Mouse (Mus musculus): ENCODE results near the gene Sec62. TPM values are rescaled to one million over a fixed set of nuclear protein-coding genes. Genes with fewer than 3 reads are reported as not detected.
A peak's percentile ranks its signal among the peaks of the same experiment; 100 is the strongest.

The Sec62 gene
- polyA plus RNA-seq (2015; fragmentation: Nextera tagmentation; extraction: Ambion mirVana): 54.3 and 60.4 TPM in 2 replicates

GRCm38 (mm10) chr3:30792737-30793402 is at the start of gene Sec62:
Gene Sec62, plus strand, starts transcription at chr3:30792875.
- Histone ChIP-seq H3K4me3 (peak within 1 kb of the TSS; percentile 99), H3K9me3 (no peaks in the 10 kb centered on the region), H3K27ac (replicated peaks) (peak within 1 kb of the TSS; percentile 94), H3K9ac (peak within 1 kb of the TSS; percentile 99), H3K4me2 (peak within 1 kb of the TSS; percentile 79), H3K27me3 (replicated peaks) (no peaks in the 10 kb centered on the region), H3K4me1 (peaks cover 19% of the 10 kb centered on the region), H3K36me3 (no peaks in the 10 kb centered on the region)
- ATAC-seq (ENCODE audit: extremely low read depth, insufficient number of reproducible peaks, low FRiP score, low TSS enrichment): peak; percentile 89
- under 1% methylated on average over 62 of the region's 62 CpGs for WGBS

- WGBS: 82% methylated on average over 7 of the region's 7 CpGs
- ATAC-seq (ENCODE audit: extremely low read depth, insufficient number of reproducible peaks, low FRiP score, low TSS enrichment): no peak
- H3K27me3 ChIP-seq (replicated peaks): no peaks in the 10 kb centered on the region
- H3K9ac ChIP-seq: no peak overlapping the region
- H3K4me3 ChIP-seq: no peak overlapping the region
- no peak overlapping the region for H3K27ac ChIP-seq (replicated peaks)
- peaks cover 5% of the 10 kb centered on the region; the same call in 1 of the 2 replicates for H3K9me3 ChIP-seq
- H3K4me2 ChIP-seq: no peak overlapping the region
- no peaks in the 10 kb centered on the region for H3K36me3 ChIP-seq
- H3K4me1 ChIP-seq: peaks cover 4% of the 10 kb centered on the region; the same call in 1 of the 2 replicates
Observed at GRCm38 (mm10) chr3:30742891-30743290, 49.8 kb upstream of the Sec62 start.

- no peaks in the 10 kb centered on the region for H3K27me3 ChIP-seq (replicated peaks)
- no peak within 1 kb of the TSS for H3K9ac ChIP-seq
- no peak within 1 kb of the TSS for H3K27ac ChIP-seq (replicated peaks)
- H3K4me2 ChIP-seq: no peak within 1 kb of the TSS
- ATAC-seq (ENCODE audit: extremely low read depth, insufficient number of reproducible peaks, low FRiP score, low TSS enrichment): no peak
- peaks cover 5% of the 10 kb centered on the region; the same call in 1 of the 2 replicates for H3K9me3 ChIP-seq
- no peak within 1 kb of the TSS for H3K4me3 ChIP-seq
- H3K4me1 ChIP-seq: peaks cover 2% of the 10 kb centered on the region; the same call in 1 of the 2 replicates
- 75% methylated on average over 7 of the region's 7 CpGs for WGBS
- H3K36me3 ChIP-seq: no peaks in the 10 kb centered on the region
Observed at GRCm38 (mm10) chr3:30746006-30746405, 46.7 kb upstream of the Sec62 start, which contains the start of gene Samd7. Gene Samd7, plus strand, starts transcription at chr3:30746293.

DNA sequence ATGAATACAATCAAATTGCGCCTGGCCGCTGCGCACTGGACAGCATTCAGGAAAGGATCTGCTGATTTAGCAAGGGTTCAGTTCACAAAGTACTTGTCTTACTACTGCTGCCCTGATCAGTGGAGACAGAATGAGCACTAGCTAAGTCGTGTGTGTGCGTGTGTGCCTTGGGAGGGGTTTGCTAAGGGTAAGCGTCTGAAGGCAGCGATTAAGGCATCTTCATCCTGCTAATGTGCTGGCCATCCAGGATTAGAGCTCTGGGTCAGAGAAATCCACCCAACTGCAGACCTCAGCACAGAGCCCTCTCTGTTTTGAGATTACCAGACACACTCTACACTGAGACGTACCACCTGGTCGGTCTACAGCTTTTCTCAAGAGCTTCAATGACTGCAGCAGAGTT is 44.4 kb upstream of the Sec62 start:
- WGBS: 75% methylated on average over 9 of the region's 9 CpGs
- H3K27me3 ChIP-seq (replicated peaks): no peaks in the 10 kb centered on the region
- H3K9ac ChIP-seq: no peak overlapping the region
- H3K9me3 ChIP-seq: peaks cover 5% of the 10 kb centered on the region; the same call in 1 of the 2 replicates
- no peak overlapping the region for H3K4me2 ChIP-seq
- no peaks in the 10 kb centered on the region for H3K36me3 ChIP-seq
- H3K4me3 ChIP-seq: no peak overlapping the region
- H3K27ac ChIP-seq (replicated peaks): no peak overlapping the region
- ATAC-seq (ENCODE audit: extremely low read depth, insufficient number of reproducible peaks, low FRiP score, low TSS enrichment): no peak
- H3K4me1 ChIP-seq: no peaks in the 10 kb centered on the region

DNA sequence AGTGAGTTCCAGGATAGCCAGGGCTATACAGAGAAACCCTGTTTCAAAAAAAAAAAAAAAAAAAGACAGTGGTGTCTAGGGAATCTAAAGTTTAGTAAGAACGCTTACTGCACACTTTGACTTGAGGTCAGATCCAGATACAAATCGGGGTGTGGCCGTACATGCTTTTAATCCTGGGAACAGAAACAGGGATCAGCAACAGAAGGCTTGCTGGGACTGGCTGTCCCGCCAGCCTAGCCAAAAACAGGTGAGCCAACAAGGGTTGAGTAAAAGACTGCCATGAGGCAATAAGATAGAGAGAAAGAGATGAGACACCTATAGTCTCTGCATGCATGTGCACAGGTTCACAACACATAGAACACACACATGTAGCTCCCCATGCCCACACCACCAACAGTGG is 38.0 kb upstream of the Sec62 start:
- no peaks in the 10 kb centered on the region for H3K4me1 ChIP-seq
- no peaks in the 10 kb centered on the region for H3K9me3 ChIP-seq
- no peak overlapping the region for H3K4me2 ChIP-seq
- H3K9ac ChIP-seq: no peak overlapping the region
- ATAC-seq (ENCODE audit: extremely low read depth, insufficient number of reproducible peaks, low FRiP score, low TSS enrichment): no peak
- H3K27me3 ChIP-seq (replicated peaks): no peaks in the 10 kb centered on the region
- H3K36me3 ChIP-seq: no peaks in the 10 kb centered on the region
- H3K4me3 ChIP-seq: no peak overlapping the region
- no peak overlapping the region for H3K27ac ChIP-seq (replicated peaks)
- 89% methylated on average over 4 of the region's 4 CpGs for WGBS

- H3K27me3 ChIP-seq (replicated peaks): no peaks in the 10 kb centered on the region
- no peak for ATAC-seq (ENCODE audit: extremely low read depth, insufficient number of reproducible peaks, low FRiP score, low TSS enrichment)
- no peak overlapping the region for H3K4me3 ChIP-seq
- H3K9ac ChIP-seq: no peak overlapping the region
- 69% methylated on average over 4 of the region's 4 CpGs for WGBS
- peak overlapping the region; percentile 73; the same call in 1 of the 2 replicates for H3K27ac ChIP-seq (replicated peaks)
- H3K4me1 ChIP-seq: peaks cover 18% of the 10 kb centered on the region
- H3K4me2 ChIP-seq: peak overlapping the region; percentile 39; the same call in 1 of the 2 replicates
- no peaks in the 10 kb centered on the region for H3K9me3 ChIP-seq
- no peaks in the 10 kb centered on the region for H3K36me3 ChIP-seq
Observed at GRCm38 (mm10) chr3:30764877-30765276, 27.8 kb upstream of the Sec62 start.

DNA sequence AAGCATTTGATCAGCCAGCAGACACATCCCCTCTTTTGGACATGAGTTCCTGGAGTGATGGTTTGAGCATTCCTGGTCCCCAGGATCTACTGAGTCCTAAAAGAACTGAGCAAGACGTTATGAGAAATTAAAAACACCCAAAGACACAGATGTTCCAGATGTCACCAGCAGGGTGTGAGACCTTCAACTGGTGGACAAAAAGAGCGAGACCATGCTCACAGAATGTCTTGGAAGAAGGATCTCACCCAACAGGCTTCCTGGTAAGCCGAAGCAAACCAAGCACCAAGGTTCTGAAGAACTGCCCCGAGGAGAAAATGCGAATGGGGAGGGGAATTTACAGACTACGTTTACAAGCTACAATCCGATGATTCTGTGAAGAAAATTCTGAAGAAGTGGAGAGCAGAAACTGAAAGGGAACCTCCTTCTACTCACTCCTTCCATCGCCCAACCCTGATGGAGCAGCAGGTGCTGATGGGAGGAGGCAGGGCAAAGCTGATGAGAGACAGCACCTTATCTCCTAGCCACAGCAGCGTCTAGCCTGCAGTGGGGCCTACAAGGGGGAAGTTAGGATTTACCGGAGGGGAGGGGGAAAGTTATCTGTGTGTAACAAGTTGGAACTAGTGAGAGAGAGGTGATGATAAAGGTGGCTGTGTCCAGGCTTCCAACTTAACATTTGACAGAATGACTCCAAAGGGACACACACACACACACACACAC is 27.2 kb upstream of the Sec62 start:
- peaks cover 18% of the 10 kb centered on the region for H3K4me1 ChIP-seq
- peak; percentile 89 for ATAC-seq (ENCODE audit: extremely low read depth, insufficient number of reproducible peaks, low FRiP score, low TSS enrichment)
- no peaks in the 10 kb centered on the region for H3K9me3 ChIP-seq
- 42% methylated on average over 10 of the region's 10 CpGs for WGBS
- H3K36me3 ChIP-seq: no peaks in the 10 kb centered on the region
- H3K27me3 ChIP-seq (replicated peaks): no peaks in the 10 kb centered on the region
- H3K4me2 ChIP-seq: peak overlapping the region; percentile 39
- peak overlapping the region; percentile 73 for H3K27ac ChIP-seq (replicated peaks)
- 0 out of 2 replicates have a peak overlapping the region, but pooled peaks have one; percentile 0 for H3K4me3 ChIP-seq
- H3K9ac ChIP-seq: no peak overlapping the region

GRCm38 (mm10) chr3:30766177-30766576 is 26.5 kb upstream of the Sec62 start:
- Histone ChIP-seq H3K4me2 (peak overlapping the region; percentile 39), H3K9me3 (no peaks in the 10 kb centered on the region), H3K27ac (replicated peaks) (peak overlapping the region; percentile 73), H3K27me3 (replicated peaks) (no peaks in the 10 kb centered on the region), H3K9ac (no peak overlapping the region), H3K4me1 (peaks cover 18% of the 10 kb centered on the region), H3K4me3 (no peak overlapping the region), H3K36me3 (no peaks in the 10 kb centered on the region)
- 27% methylated on average over 7 of the region's 7 CpGs for WGBS
- ATAC-seq (ENCODE audit: extremely low read depth, insufficient number of reproducible peaks, low FRiP score, low TSS enrichment): peak; percentile 77

DNA sequence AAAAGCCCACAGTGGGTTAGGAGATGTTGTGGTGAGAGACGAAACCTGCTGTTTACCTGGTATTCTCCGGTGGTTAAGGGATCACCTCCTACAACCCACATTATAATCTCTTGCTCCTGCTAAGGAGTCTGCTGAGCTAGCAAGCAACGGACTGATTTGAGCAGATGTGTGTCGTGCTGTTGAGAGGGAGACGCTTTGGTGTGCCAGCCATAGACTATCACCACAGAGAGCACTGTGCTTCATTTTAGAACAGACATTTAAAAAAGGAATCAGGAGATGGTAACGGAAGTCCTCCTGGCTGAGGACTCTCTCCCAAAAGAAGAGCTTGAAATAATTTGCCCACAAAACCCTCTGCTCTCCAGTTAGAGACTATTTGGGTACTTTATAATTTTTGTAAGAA is 25.4 kb upstream of the Sec62 start:
- H3K36me3 ChIP-seq: no peaks in the 10 kb centered on the region
- H3K4me3 ChIP-seq: no peak overlapping the region
- 77% methylated on average over 6 of the region's 6 CpGs for WGBS
- no peak for ATAC-seq (ENCODE audit: extremely low read depth, insufficient number of reproducible peaks, low FRiP score, low TSS enrichment)
- H3K9ac ChIP-seq: no peak overlapping the region
- H3K4me2 ChIP-seq: no peak overlapping the region
- no peak overlapping the region for H3K27ac ChIP-seq (replicated peaks)
- no peaks in the 10 kb centered on the region for H3K9me3 ChIP-seq
- H3K4me1 ChIP-seq: peaks cover 18% of the 10 kb centered on the region
- no peaks in the 10 kb centered on the region for H3K27me3 ChIP-seq (replicated peaks)

GRCm38 (mm10) chr3:30769755-30770515 is 22.7 kb upstream of the Sec62 start:
- no peak overlapping the region for H3K9ac ChIP-seq
- 58% methylated on average over 10 of the region's 10 CpGs for WGBS

DNA sequence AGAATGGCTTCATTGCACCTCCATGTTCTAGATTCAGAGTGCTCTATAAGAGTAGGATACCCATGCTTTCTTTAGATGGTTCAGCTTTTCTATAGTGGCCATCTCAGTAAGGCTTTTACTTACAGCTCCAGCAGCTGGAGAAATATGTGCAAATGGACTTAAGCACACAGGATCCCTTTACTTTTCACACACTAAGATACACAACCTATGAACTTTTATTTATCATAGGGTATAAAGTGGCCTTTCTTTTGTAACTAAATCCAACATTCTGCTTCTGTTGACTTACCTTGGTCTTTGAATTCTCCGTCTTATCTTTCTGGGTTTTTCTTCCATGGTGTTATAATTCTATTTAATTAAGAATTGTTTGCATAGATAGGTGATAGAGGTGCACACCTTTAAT is 21.1 kb upstream of the Sec62 start:
- no peaks in the 10 kb centered on the region for H3K27me3 ChIP-seq (replicated peaks)
- no peak for ATAC-seq (ENCODE audit: extremely low read depth, insufficient number of reproducible peaks, low FRiP score, low TSS enrichment)
- WGBS: 90% methylated on average over 1 of the region's 1 CpGs
- H3K4me1 ChIP-seq: no peaks in the 10 kb centered on the region
- H3K9ac ChIP-seq: no peak overlapping the region
- no peak overlapping the region for H3K4me2 ChIP-seq
- H3K36me3 ChIP-seq: no peaks in the 10 kb centered on the region
- H3K27ac ChIP-seq (replicated peaks): no peak overlapping the region
- H3K4me3 ChIP-seq: no peak overlapping the region
- H3K9me3 ChIP-seq: no peaks in the 10 kb centered on the region

More at GRCm38 (mm10) chr3:30769755-30770515, 22.7 kb upstream of the Sec62 start:
- Histone ChIP-seq H3K9me3 (no peaks in the 10 kb centered on the region), H3K4me2 (no peak overlapping the region), H3K27ac (replicated peaks) (no peak overlapping the region), H3K36me3 (no peaks in the 10 kb centered on the region), H3K27me3 (replicated peaks) (no peaks in the 10 kb centered on the region), H3K4me1 (peaks cover 15% of the 10 kb centered on the region), H3K4me3 (no peak overlapping the region)
- no peak for ATAC-seq (ENCODE audit: extremely low read depth, insufficient number of reproducible peaks, low FRiP score, low TSS enrichment)

Data from heart, embryonic 13.5 days (tissue).